Mouse (Mus musculus): ENCODE measurements around the gene Med29. TPM values are rescaled to one million over a fixed set of nuclear protein-coding genes. Genes with fewer than 3 reads are reported as not detected.

Gene Med29
- polyA plus RNA-seq, 1 experiment from 2014 or later, result 42.0 TPM

GRCm38 (mm10) chr7:28376011-28376771 is 16.3 kb downstream of the Med29 start:
- DNase-seq (ENCODE audit: low spot score), result peak; percentile 45

- DNase-seq (ENCODE audit: low spot score), result peak; percentile 94
These were observed 17.2 kb downstream of the Med29 start for GRCm38 (mm10) chr7:28375176-28375921.

GRCm38 (mm10) chr7:28374647-28375046 is 17.9 kb downstream of the Med29 start:
- DNase-seq (ENCODE audit: low spot score), result no peak

- DNase-seq (ENCODE audit: low spot score), result no peak
These were observed 18.5 kb downstream of the Med29 start for GRCm38 (mm10) chr7:28373891-28374495.

GRCm38 (mm10) chr7:28373131-28373581 is 19.4 kb downstream of the Med29 start:
- DNase-seq (ENCODE audit: low spot score), result peak; percentile 85

- peak; percentile 99 for DNase-seq (ENCODE audit: low spot score)
These were observed 20.0 kb downstream of the Med29 start, which contains the start of gene Plekhg2 for GRCm38 (mm10) chr7:28372251-28373108. Gene Plekhg2, minus strand, starts transcription at chr7:28372599.

GRCm38 (mm10) chr7:28371514-28371989 is 21.0 kb downstream of the Med29 start:
- peak; percentile 63 for DNase-seq (ENCODE audit: low spot score)

GRCm38 (mm10) chr7:28370977-28371513 is 21.5 kb downstream of the Med29 start:
- no peak for DNase-seq (ENCODE audit: low spot score)

- no peak for DNase-seq (ENCODE audit: low spot score)
These were observed 22.5 kb downstream of the Med29 start for GRCm38 (mm10) chr7:28370051-28370450.

GRCm38 (mm10) chr7:28368276-28368920 is 24.1 kb downstream of the Med29 start:
- no peak for DNase-seq (ENCODE audit: low spot score)

GRCm38 (mm10) chr7:28367663-28368275 is 24.7 kb downstream of the Med29 start:
- DNase-seq (ENCODE audit: low spot score), result no peak

GRCm38 (mm10) chr7:28362441-28363060 is 30.0 kb downstream of the Med29 start:
- DNase-seq (ENCODE audit: low spot score), result no peak

- DNase-seq (ENCODE audit: low spot score), result no peak
These were observed 30.7 kb downstream of the Med29 start for GRCm38 (mm10) chr7:28361647-28362341.

GRCm38 (mm10) chr7:28360291-28360690 is 32.2 kb downstream of the Med29 start:
- no peak for DNase-seq (ENCODE audit: low spot score)

- DNase-seq (ENCODE audit: low spot score), result no peak
These were observed 32.7 kb downstream of the Med29 start for GRCm38 (mm10) chr7:28359854-28360253.

GRCm38 (mm10) chr7:28358431-28358830 is 34.1 kb downstream of the Med29 start:
- no peak for DNase-seq (ENCODE audit: low spot score)

GRCm38 (mm10) chr7:28357984-28358383 is 34.5 kb downstream of the Med29 start:
- DNase-seq (ENCODE audit: low spot score), result no peak

GRCm38 (mm10) chr7:28356981-28357380 is 35.5 kb downstream of the Med29 start:
- no peak for DNase-seq (ENCODE audit: low spot score)

Data from thymus, postnatal 0 days (tissue).